Mouse (Mus musculus) kidney, embryonic 14.5 days (tissue): Measurements from ENCODE around the gene Apaf1. TPM values are rescaled to one million over a fixed set of nuclear protein-coding genes. Genes with fewer than 3 reads are reported as not detected.

Experiments used
- ATAC-seq: fragments of 200-750 bp; cut with Nextera tagmentation; 2 replicates; pipeline ENCODE4 v1.8.0; 2017; ENCODE audit warnings: moderate number of reproducible peaks, mild to moderate bottlenecking, moderate TSS enrichment, moderate library complexity; ENCODE audit not compliant: low FRiP score, low TSS enrichment
- H3K27ac ChIP-seq: fragments of 300-500 bp; sonication (generic); 2 replicates; pipeline ENCODE4 v1.5.1; 2014; ENCODE audit warnings: low read depth, mild to moderate bottlenecking, low read length, moderate library complexity, mixed read lengths
- H3K27me3 ChIP-seq: fragments of 300-500 bp; sonication (generic); 2 replicates; pipeline ENCODE4 v1.6.1; 2014; ENCODE audit warnings: mild to moderate bottlenecking, low read length; ENCODE audit not compliant: control insufficient read depth, insufficient read depth
- H3K36me3 ChIP-seq: fragments of 300-500 bp; sonication (generic); 2 replicates; pipeline ENCODE4 v1.6.1; 2014; ENCODE audit warnings: low read length, mixed read lengths; ENCODE audit not compliant: control insufficient read depth, insufficient read depth
- H3K4me1 ChIP-seq: fragments of 300-500 bp; sonication (generic); 2 replicates; pipeline ENCODE4 v1.6.1; 2014; ENCODE audit warnings: low read length, mixed read lengths; ENCODE audit not compliant: control insufficient read depth, insufficient read depth
- H3K4me2 ChIP-seq: fragments of 300-500 bp; sonication (generic); replicated peaks from 2 replicates; pipeline ENCODE4 v1.6.1; 2014; ENCODE audit warnings: low read depth, mild to moderate bottlenecking, low read length
- H3K4me3 ChIP-seq: fragments of 300-500 bp; sonication (generic); 2 replicates; pipeline ENCODE4 v1.5.1; 2014; ENCODE audit warnings: mild to moderate bottlenecking, low read length
- H3K9ac ChIP-seq: fragments of 300-500 bp; sonication (generic); 2 replicates; pipeline ENCODE4 v1.6.1; 2014; ENCODE audit warnings: low read depth, mild to moderate bottlenecking, low read length, moderate library complexity
- H3K9me3 ChIP-seq: fragments of 300-500 bp; sonication (generic); 2 replicates; pipeline ENCODE4 v1.6.1; 2016; ENCODE audit warnings: low read length; ENCODE audit not compliant: control insufficient read depth
- WGBS: fragments of 180-500 bp; shearing (Covaris S2); extraction: QIAGEN DNeasy Blood & Tissue Kit; methylation state at CpG from one replicate; pipeline ENCODE4 v1.1.7; 2014; 5-methylcytosine and 5-hydroxymethylcytosine counted together
- polyA plus RNA-seq: library from polyadenylated mRNA; unstranded; fragments of >200 nt; fragmentation: Nextera tagmentation; extraction: Ambion mirVana; gene quantifications from 2 replicates; pipeline ENCODE4 v1.2.1, GENCODE M21; 2014

Apaf1 gene
- polyA plus RNA-seq, 1 experiment from 2014 or later, result 26.2 TPM

- Histone ChIP-seq H3K36me3 (peaks cover 46% of the 10 kb centered on the region), H3K27me3 (no peaks in the 10 kb centered on the region), H3K4me1 (peaks cover 14% of the 10 kb centered on the region), H3K9me3 (no peaks in the 10 kb centered on the region), H3K4me2 (peak overlapping the region; percentile 55), H3K9ac (peak overlapping the region; percentile 98), H3K27ac (no peak overlapping the region), H3K4me3 (peak overlapping the region; percentile 100)
- ATAC-seq, result no peak
- WGBS, result 25% methylated on average over 6 of the region's 6 CpGs
Observed at GRCm38 (mm10) chr10:91122646-91123045, 40.1 kb upstream of the Apaf1 start.

- peaks cover 87% of the 10 kb centered on the region for H3K36me3 ChIP-seq
- no peak for ATAC-seq
Observed at GRCm38 (mm10) chr10:91116958-91117357, 34.4 kb upstream of the Apaf1 start.

DNA sequence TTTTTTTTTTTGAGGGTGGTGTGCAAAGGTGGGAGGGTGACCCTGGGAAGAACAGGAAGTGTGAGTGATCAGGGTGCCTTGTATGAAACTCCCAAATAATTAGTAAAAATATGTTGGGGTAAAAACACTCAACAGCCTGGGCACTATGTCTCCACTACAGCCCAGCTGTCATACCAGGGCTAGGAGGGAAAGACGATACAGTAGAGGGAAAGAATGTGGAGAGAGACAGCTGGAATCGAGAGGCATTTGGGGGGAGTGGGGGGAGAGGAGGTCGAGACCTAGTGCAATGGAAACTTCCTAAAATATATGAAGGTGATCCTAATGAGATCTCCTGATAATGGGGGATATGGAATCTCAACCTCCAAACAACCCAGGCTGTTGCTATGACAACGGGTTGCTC is 27.3 kb upstream of the Apaf1 start:
- ATAC-seq, result no peak
- Histone ChIP-seq H3K4me3 (no peak overlapping the region), H3K9me3 (peaks cover 8% of the 10 kb centered on the region; the same call in 1 of the 2 replicates), H3K36me3 (peaks cover 20% of the 10 kb centered on the region), H3K9ac (no peak overlapping the region), H3K27ac (no peak overlapping the region), H3K4me1 (no peaks in the 10 kb centered on the region), H3K4me2 (no peak overlapping the region), H3K27me3 (no peaks in the 10 kb centered on the region)
- 64% methylated on average over 4 of the region's 4 CpGs for WGBS

More at GRCm38 (mm10) chr10:91116958-91117357, 34.4 kb upstream of the Apaf1 start:
- Histone ChIP-seq H3K4me2 (no peak overlapping the region), H3K27me3 (no peaks in the 10 kb centered on the region), H3K9ac (no peak overlapping the region), H3K4me3 (no peak overlapping the region), H3K27ac (no peak overlapping the region), H3K9me3 (peaks cover 5% of the 10 kb centered on the region; the same call in 1 of the 2 replicates), H3K4me1 (peaks cover 5% of the 10 kb centered on the region)
- WGBS, result 95% methylated on average over 12 of the region's 12 CpGs

- Histone ChIP-seq H3K36me3 (peaks cover 5% of the 10 kb centered on the region; the same call in 1 of the 2 replicates), H3K9ac (no peak overlapping the region), H3K27me3 (no peaks in the 10 kb centered on the region), H3K27ac (no peak overlapping the region), H3K9me3 (peaks cover 3% of the 10 kb centered on the region; the same call in 1 of the 2 replicates), H3K4me3 (no peak overlapping the region), H3K4me1 (no peaks in the 10 kb centered on the region), H3K4me2 (no peak overlapping the region)
- ATAC-seq, result no peak
- WGBS, result 85% methylated on average over 3 of the region's 3 CpGs
Observed at GRCm38 (mm10) chr10:91105981-91106380, 23.4 kb upstream of the Apaf1 start.

DNA sequence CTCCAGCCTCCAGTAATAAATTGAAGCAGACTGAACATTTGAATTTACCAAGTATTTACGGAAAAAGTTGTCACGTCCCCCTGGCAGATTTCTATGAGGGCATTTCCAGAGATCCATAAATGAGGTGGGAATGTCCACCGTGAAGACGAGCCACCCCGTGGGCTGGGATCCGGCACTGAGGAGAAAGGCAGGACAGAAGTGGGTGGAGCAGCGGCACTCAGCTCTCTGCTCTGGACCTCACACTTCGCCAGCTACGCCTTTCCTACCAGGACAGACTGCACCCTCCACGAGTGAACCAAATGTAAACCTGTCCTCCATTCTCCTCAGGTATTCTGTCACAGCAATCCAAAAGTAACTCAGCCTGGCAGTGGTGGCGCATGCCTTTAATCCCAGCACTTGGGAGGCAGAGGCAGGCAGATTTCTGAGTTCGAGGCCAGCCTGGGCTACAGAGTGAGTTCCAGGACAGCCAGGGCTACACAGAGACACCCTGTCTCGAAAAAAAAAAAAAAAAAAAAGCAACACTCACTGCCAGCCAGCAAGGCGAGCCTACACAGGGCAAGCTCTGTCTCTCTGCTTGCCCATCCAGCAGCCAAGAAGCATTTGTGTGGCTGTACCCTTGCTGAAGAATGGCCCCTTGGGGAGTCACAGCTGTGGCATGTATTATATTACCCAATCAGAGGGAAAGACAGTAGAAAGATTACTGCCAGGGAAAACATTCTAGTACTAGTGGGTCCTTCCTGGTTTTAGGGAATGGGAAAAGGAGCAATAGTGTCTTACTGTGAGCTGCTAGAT is 20.4 kb upstream of the Apaf1 start:
- Histone ChIP-seq H3K4me3 (no peak overlapping the region), H3K4me1 (no peaks in the 10 kb centered on the region), H3K36me3 (peaks cover 13% of the 10 kb centered on the region; the same call in 1 of the 2 replicates), H3K9ac (no peak overlapping the region), H3K4me2 (no peak overlapping the region), H3K27ac (no peak overlapping the region), H3K9me3 (no peaks in the 10 kb centered on the region), H3K27me3 (no peaks in the 10 kb centered on the region)
- no peak for ATAC-seq
- WGBS, result 92% methylated on average over 14 of the region's 14 CpGs

DNA sequence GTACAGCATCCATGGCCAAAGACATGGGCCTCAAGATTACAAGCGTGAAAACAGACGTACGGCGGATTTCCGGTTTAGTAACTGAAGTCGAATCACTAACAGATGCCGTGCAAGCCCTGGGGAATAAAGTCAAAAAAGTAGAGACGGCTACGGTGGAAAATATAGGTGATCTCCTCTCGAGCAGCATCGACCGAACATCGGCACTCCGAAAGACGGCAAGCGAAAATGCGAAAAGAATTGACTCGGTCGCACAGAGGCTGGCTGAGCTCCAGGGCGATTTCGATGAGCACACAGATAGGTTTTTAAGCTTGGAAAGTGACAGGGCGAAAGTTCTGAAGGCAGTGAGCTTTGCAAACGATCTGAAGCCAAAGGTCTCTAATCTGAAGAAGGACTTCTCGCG is 19.4 kb upstream of the Apaf1 start:
- no peaks in the 10 kb centered on the region for H3K4me1 ChIP-seq
- no peak for ATAC-seq
- no peak overlapping the region for H3K9ac ChIP-seq
- H3K4me3 ChIP-seq, result no peak overlapping the region
- WGBS, result 96% methylated on average over 25 of the region's 25 CpGs
- no peaks in the 10 kb centered on the region for H3K27me3 ChIP-seq
- H3K4me2 ChIP-seq, result no peak overlapping the region
- H3K9me3 ChIP-seq, result no peaks in the 10 kb centered on the region
- peaks cover 13% of the 10 kb centered on the region; the same call in 1 of the 2 replicates for H3K36me3 ChIP-seq
- H3K27ac ChIP-seq, result no peak overlapping the region

GRCm38 (mm10) chr10:91100101-91100500 is 17.5 kb upstream of the Apaf1 start:
- Histone ChIP-seq H3K4me2 (no peak overlapping the region), H3K36me3 (peaks cover 20% of the 10 kb centered on the region; the same call in 1 of the 2 replicates), H3K4me3 (no peak overlapping the region), H3K4me1 (no peaks in the 10 kb centered on the region), H3K9me3 (no peaks in the 10 kb centered on the region), H3K27me3 (no peaks in the 10 kb centered on the region), H3K27ac (no peak overlapping the region), H3K9ac (no peak overlapping the region)
- no peak for ATAC-seq
- 83% methylated on average over 1 of the region's 1 CpGs for WGBS

- H3K4me1 ChIP-seq, result no peaks in the 10 kb centered on the region
- no peaks in the 10 kb centered on the region for H3K27me3 ChIP-seq
- 94% methylated on average over 8 of the region's 8 CpGs for WGBS
- no peak overlapping the region for H3K27ac ChIP-seq
- H3K4me3 ChIP-seq, result no peak overlapping the region
- peaks cover 20% of the 10 kb centered on the region; the same call in 1 of the 2 replicates for H3K36me3 ChIP-seq
- no peak overlapping the region for H3K4me2 ChIP-seq
- H3K9me3 ChIP-seq, result no peaks in the 10 kb centered on the region
- ATAC-seq, result no peak
- no peak overlapping the region for H3K9ac ChIP-seq
Observed at GRCm38 (mm10) chr10:91098056-91098455, 15.5 kb upstream of the Apaf1 start.
